Mouse (Mus musculus): ENCODE data around the gene Svs3a.
"Not testable (repeated sequence)": the region's sequence is repeated elsewhere in the genome, so short reads cannot be mapped to it uniquely, and the experiment has no call there.

Svs3a gene

DNA sequence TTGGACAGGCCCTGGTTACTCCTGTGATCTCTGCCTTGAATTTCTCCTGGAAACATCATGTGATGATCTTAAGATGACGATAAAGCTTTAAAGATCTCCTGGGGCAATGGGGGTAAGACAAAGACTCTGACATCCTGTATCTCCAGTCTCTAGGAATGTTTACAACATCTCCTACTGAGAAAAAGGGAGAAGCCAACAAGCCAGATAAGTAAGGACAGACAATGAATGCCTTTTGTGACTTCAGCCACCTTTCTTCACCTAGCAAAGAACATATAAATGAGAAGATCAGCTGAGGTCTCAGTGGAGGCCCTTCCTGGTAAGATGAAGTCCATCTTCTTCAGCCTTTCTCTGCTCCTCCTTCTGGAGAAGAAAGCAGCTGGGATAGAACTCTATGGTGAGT is at the start of gene Svs3a:
Gene Svs3a, plus strand, starts transcription at position 301 of the 400 bp plus-strand sequence.
- not testable (repeated sequence) for DNase-seq (ENCODE audit: low spot score in 2 of 2)

DNA sequence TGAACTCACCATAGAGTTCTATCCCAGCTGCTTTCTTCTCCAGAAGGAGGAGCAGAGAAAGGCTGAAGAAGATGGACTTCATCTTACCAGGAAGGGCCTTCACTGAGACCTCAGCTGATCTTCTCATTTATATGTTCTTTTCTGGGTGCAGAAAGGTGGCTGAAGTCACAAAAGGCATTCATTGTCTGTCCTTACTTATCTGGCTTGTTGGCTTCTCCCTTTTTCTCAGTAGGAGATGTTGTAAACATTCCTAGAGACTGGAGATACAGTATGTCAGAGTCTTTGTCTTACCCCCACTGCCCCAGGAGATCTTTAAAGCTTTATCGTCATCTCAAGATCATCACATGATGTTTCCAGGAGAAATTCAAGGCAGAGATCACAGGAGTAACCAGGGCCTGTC is 32.5 kb upstream of the Svs3a start, which contains the start of gene Svs3b:
Gene Svs3b, minus strand, starts transcription at position 101 of the 400 bp plus-strand sequence.
- not testable (repeated sequence) for DNase-seq (ENCODE audit: low spot score in 2 of 2)

DNA sequence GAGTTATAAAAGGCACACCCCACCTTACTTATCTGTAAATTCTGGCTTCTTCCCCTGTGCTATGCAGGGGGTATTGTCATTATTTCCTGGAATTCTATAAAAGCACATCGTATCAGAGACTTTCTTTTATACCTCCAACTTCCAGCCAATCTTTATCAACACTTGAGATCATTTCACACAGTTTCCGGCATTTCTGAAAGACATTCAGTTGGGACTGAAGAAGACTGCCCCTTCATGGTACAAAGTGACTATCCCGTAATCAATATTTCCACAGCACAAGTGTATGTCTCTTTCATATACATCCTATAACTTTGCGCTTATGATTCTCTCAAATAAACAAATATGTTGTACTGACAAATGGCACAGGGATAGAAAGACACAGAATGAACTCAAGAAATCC is 10.7 kb upstream of the Svs3a start, which contains the start of gene Svs4:
Gene Svs4, minus strand, starts transcription at position 101 of the 400 bp plus-strand sequence.
- DNase-seq (ENCODE audit: low spot score in 2 of 2): no peak

DNA sequence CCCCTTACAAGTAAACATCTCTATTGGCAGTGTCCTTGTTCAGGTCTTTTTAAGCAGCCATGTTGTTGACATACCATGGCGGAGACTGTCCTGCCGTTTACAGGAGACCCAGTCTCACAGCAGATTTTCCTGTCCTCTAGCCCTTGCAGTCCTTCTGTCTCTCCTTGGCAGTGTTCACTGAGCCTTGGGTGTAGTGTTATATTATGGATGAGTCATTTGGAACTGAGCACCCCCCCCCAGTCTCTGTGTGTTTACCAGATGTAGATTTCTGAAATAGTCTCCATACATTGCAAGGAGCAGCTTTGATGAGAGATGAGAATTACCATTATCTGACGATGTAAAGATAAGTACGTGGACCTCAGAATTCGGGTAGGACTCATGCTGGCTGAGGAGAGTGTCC is 23.5 kb downstream of the Svs3a start:
- peak in 1 of 2 experiments; percentile 2 for DNase-seq (ENCODE audit: low spot score in 2 of 2)

DNA sequence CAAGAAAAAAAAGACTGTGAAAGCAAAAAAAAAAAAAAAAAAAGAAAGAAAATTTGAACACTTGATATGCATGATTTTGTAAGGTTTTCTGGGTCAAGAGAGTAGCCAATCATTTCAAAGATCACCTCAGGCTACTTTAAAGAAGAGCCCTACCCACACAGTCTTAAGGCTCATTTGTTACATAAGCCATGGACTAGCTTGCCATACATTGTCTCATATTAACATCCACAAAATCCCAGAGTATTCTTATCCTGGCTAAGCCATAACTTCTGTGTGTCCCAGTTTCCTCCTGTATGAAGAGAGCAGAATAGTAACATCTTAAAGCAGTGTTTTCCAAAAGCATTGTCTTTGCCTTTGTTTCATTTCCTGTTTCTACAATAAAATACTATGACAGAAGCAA is 26.4 kb downstream of the Svs3a start:
- DNase-seq (ENCODE audit: low spot score in 2 of 2): not testable (repeated sequence)

DNA sequence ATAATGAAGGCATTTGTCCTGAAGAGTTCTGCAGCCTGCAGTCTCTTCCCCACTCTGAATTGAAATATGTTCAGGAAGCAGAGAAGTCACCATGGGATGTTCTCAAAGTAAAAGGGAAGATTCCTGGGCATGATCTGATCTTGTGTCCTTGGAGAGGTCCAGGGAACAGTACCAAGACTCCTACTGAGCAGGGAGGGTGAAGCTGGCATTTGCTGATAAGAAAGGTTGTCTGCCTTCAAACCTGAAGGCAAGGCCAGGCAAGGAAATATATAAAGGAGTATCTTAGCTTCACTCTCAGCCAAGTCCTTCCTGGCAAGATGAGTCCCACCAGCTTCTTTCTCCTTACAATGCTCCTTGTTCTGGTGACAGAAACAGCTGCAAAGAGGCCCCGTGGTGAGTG is 27.4 kb downstream of the Svs3a start, which contains the start of gene Svs6:
Gene Svs6, plus strand, starts transcription at position 301 of the 400 bp plus-strand sequence.
- not testable (repeated sequence) for DNase-seq (ENCODE audit: low spot score in 2 of 2)

DNA sequence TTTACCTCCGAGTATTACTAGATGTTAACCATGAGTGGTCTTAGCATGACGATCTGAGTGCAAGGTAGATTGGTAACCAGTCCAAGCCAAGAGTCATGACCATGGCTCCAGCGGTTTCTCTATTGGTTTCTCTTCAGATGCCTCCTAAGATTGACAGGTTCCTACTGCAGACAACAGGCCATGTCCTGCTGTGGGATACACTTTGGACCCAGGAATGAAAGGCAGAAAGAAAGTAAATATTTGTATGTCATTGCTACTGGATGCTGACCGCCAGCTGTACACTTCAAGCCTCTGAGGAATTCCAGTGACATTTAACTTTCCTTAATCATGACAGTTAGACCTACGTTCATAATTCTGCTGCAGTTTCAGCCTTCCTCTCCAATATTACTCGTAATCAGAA is 31.9 kb downstream of the Svs3a start:
- DNase-seq (ENCODE audit: low spot score in 2 of 2): no peak

DNA sequence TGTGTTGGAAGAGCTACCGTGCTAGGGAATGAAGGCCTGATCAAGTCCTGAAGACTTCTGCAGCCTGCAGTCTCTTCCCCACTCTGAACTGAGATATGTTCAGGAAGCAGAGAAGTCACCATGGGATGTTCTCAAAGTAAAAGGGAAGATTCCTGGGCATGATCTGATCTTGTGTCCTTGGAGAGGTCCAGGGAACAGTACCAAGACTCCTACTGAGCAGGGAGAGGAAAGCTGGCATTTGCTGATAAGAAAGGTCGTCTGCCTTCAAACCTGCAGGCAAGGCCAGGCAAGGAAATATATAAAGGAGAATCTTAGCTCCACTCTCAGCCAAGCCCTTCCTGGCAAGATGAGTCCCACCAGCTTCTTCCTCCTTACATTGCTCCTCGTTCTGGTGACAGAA is 43.4 kb downstream of the Svs3a start, which contains the start of gene Svs5:
Gene Svs5, plus strand, starts transcription at position 301 of the 400 bp plus-strand sequence.
- DNase-seq (ENCODE audit: low spot score in 2 of 2): not testable (repeated sequence)
